Mouse (Mus musculus) stomach, postnatal 0 days (tissue): ENCODE results near the gene Lrrc8c. TPM values are rescaled to one million over a fixed set of nuclear protein-coding genes. Genes with fewer than 3 reads are reported as not detected.
A peak's percentile ranks its signal among the peaks of the same experiment; 100 is the strongest.

Source experiments
- ATAC-seq: fragments of 200-750 bp; cut with Nextera tagmentation; 2 replicates; pipeline ENCODE4 v1.8.0; 2017; ENCODE audit not compliant: low FRiP score, low TSS enrichment
- DNase-seq: peaks from one replicate; pipeline ENCODE4 v3.0.0-alpha.2; 2016; ENCODE audit warnings: low spot score
- H3K27ac ChIP-seq: fragments of 300-500 bp; sonication (generic); replicated peaks from 2 replicates; pipeline ENCODE4 v1.5.1; 2014; ENCODE audit warnings: mild to moderate bottlenecking, control low read depth
- H3K27me3 ChIP-seq: fragments of 300-500 bp; sonication (generic); 2 replicates; pipeline ENCODE4 v1.6.1; 2014; ENCODE audit warnings: low read length; ENCODE audit not compliant: control insufficient read depth, insufficient read depth
- H3K36me3 ChIP-seq: fragments of 300-500 bp; sonication (generic); 2 replicates; pipeline ENCODE4 v1.6.1; 2014; ENCODE audit warnings: low read length, mixed read lengths; ENCODE audit not compliant: control insufficient read depth, insufficient read depth
- H3K4me1 ChIP-seq: fragments of 300-500 bp; sonication (generic); replicated peaks from 2 replicates; pipeline ENCODE4 v1.6.1; 2014; ENCODE audit warnings: antibody characterized with exemption; ENCODE audit not compliant: control insufficient read depth, insufficient read depth
- H3K4me2 ChIP-seq: fragments of 300-500 bp; sonication (generic); replicated peaks from 2 replicates; pipeline ENCODE4 v1.6.1; 2014; ENCODE audit warnings: low read depth, mild to moderate bottlenecking, control low read depth, moderate library complexity
- H3K4me3 ChIP-seq: fragments of 300-500 bp; sonication (generic); 2 replicates; pipeline ENCODE4 v1.5.1; 2014; ENCODE audit warnings: low read depth, low read length, control low read depth
- H3K9ac ChIP-seq: fragments of 300-500 bp; sonication (generic); 2 replicates; pipeline ENCODE4 v1.6.1; 2014; ENCODE audit warnings: mild to moderate bottlenecking, low read length, control low read depth, mixed read lengths
- H3K9me3 ChIP-seq: fragments of 300-500 bp; sonication (generic); 2 replicates; pipeline ENCODE4 v1.6.1; 2016; ENCODE audit warnings: low read length; ENCODE audit not compliant: control insufficient read depth
- CTCF ChIP-seq: IDR thresholded peaks from 2 replicates; pipeline ENCODE4 v1.5.1; 2016; ENCODE audit warnings: antibody characterized with exemption, low read depth, mild to moderate bottlenecking, moderate library complexity
- EP300 ChIP-seq: optimal IDR thresholded peaks from 2 replicates; pipeline ENCODE3; 2016; ENCODE audit warnings: antibody characterized with exemption
- WGBS: fragments of 180-500 bp; shearing (Covaris S2); extraction: QIAGEN DNeasy Blood & Tissue Kit; methylation state at CpG from one replicate; pipeline ENCODE4 v1.1.7; 2014; 5-methylcytosine and 5-hydroxymethylcytosine counted together
- polyA plus RNA-seq: library from polyadenylated mRNA; unstranded; fragments of >200 nt; fragmentation: Nextera tagmentation; extraction: Ambion mirVana; gene quantifications from 2 replicates; pipeline ENCODE4 v1.2.1, GENCODE M21; 2015

Lrrc8c gene
- polyA plus RNA-seq: 5.2 and 7.3 TPM in 2 replicates

DNA sequence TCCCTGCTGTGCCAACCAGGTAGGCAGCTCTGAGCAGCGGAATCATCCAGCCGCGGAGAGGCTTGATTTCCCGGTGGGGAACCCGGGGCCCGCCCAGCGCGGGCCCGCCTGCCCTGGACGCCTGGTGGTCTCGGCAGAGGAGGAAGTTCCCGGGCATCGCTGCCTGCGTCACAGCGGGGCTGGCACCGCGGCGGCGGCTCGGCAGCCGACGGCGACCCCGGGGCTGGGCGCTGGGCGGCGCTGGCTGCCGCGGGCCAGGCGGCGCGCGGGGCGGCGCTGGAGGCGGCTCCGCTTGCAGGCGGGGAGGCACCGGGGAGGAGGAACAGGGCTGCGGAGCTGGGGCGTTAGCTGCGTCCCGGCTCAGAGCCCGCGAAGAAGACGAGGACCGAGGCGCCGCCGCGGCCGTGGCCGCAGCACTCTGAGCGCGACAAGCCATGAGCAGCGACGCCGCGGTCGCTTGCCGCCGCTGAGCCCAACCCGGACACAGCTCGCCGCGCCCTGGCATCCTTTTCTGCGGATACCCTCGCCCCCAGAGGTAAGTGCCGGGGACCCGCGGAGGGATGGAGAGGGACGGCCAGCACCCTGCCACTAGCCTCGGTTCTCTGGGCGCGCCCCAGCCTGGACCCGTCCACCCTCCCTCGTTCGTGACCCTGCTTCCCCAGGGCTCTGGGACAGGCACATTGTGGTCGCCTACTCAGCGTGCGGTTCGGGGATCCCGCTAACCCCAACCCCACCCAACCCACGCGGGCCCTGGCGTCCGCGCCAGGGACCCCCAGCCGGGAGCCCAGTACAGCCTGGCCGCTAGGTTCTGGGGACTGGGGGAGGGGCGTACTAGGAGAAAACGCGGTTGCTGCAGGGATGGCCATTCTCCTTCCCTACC lies at the start of gene Lrrc8c:
Gene Lrrc8c (plus strand): TSS at position 293 of the 880 bp plus-strand sequence.
- peak within 1 kb of the TSS; percentile 76 for H3K9ac ChIP-seq
- ATAC-seq (peak; percentile 96), DNase-seq (peak; percentile 83)
- peak within 1 kb of the TSS; percentile 73 for H3K27ac ChIP-seq
- peak; percentile 11 for TF ChIP-seq CTCF
- TF ChIP-seq EP300: no peak
- no peaks in the 10 kb centered on the region for H3K4me1 ChIP-seq
- under 1% methylated on average over 75 of the region's 93 CpGs for WGBS
- H3K4me2 ChIP-seq: peak within 1 kb of the TSS; percentile 91
- no peaks in the 10 kb centered on the region for H3K9me3 ChIP-seq
- no peaks in the 10 kb centered on the region for H3K27me3 ChIP-seq
- no peaks in the 10 kb centered on the region for H3K36me3 ChIP-seq
- H3K4me3 ChIP-seq: peak within 1 kb of the TSS; percentile 67

- no peak for TF ChIP-seq EP300
- no peak for TF ChIP-seq CTCF
- Histone ChIP-seq H3K27me3 (no peaks in the 10 kb centered on the region), H3K9me3 (no peaks in the 10 kb centered on the region), H3K4me3 (no peak overlapping the region), H3K9ac (no peak overlapping the region), H3K4me1 (no peaks in the 10 kb centered on the region), H3K36me3 (no peaks in the 10 kb centered on the region), H3K4me2 (no peak overlapping the region), H3K27ac (no peak overlapping the region)
- ATAC-seq: no peak
- 62% methylated on average over 5 of the region's 5 CpGs for WGBS
- no peak for DNase-seq
Measured at GRCm38 (mm10) chr5:105472983-105473705, 46.0 kb upstream of the Lrrc8c start.

DNA sequence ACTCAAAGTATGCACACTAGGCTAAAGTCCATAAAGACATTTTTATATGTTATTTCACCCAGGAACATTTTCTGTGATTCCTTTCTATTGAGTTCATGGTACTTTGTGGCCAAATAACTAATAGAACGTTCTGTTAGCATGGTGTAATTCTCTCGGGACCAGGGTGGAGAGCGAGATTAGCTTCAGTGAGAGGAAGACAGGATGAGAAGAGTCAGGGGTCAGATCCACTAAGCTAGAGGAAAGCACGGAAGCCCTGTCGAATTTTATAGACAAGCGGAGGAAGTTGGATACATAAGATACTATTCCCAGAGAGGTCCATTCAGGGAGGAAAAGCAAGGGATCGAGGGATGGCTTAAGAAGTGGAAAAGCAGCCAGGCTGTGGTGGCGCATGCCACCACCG lies 41.7 kb upstream of the Lrrc8c start:
- no peaks in the 10 kb centered on the region for H3K27me3 ChIP-seq
- peaks cover 7% of the 10 kb centered on the region for H3K36me3 ChIP-seq
- TF ChIP-seq CTCF: no peak
- TF ChIP-seq EP300: no peak
- H3K4me2 ChIP-seq: no peak overlapping the region
- ATAC-seq (no peak), DNase-seq (no peak)
- H3K9ac ChIP-seq: no peak overlapping the region
- H3K27ac ChIP-seq: no peak overlapping the region
- no peaks in the 10 kb centered on the region for H3K9me3 ChIP-seq
- WGBS: 75% methylated on average over 9 of the region's 9 CpGs
- no peaks in the 10 kb centered on the region for H3K4me1 ChIP-seq
- H3K4me3 ChIP-seq: no peak overlapping the region

DNA sequence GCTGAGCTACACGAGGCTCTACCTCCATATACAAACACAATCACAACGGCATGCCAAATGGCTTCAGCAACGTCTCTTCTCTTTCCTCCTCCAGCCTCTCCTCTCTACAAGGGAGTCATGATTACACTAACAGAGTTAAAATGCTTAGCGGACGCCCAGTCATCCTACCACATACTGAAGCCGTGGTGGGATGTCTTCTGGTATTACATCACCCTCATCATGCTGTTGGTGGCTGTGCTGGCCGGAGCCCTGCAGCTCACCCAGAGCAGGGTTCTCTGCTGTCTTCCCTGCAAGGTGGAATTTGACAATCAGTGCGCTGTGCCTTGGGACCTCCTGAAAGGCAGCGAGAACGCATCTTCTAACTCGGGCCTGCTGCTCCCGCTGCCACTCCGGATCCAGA lies 39.5 kb upstream of the Lrrc8c start:
- ATAC-seq (no peak), DNase-seq (no peak)
- Histone ChIP-seq H3K9me3 (no peaks in the 10 kb centered on the region), H3K4me3 (no peak overlapping the region), H3K9ac (no peak overlapping the region), H3K4me1 (no peaks in the 10 kb centered on the region), H3K27me3 (no peaks in the 10 kb centered on the region), H3K36me3 (peaks cover 7% of the 10 kb centered on the region), H3K27ac (no peak overlapping the region), H3K4me2 (no peak overlapping the region)
- TF ChIP-seq EP300: no peak
- no peak for TF ChIP-seq CTCF
- 79% methylated on average over 13 of the region's 13 CpGs for WGBS

DNA sequence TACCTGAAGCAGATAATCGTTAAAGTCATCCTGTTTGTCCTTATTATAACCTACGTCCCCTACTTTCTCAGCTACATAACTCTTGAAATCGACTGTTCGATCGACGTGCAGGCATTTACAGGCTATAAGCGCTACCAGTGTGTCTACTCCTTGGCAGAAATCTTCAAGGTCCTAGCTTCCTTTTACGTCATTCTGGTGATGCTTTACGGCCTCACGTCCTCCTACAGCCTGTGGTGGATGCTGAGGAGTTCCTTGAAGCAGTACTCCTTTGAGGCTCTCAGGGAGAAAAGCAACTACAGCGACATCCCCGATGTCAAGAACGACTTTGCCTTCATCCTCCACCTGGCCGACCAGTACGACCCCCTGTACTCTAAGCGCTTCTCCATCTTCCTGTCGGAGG lies 38.6 kb upstream of the Lrrc8c start:
- WGBS: 96% methylated on average over 17 of the region's 17 CpGs
- no peak for DNase-seq

More for the DNA sequence above, 38.6 kb upstream of the Lrrc8c start:
- Histone ChIP-seq H3K9ac (no peak overlapping the region), H3K4me3 (no peak overlapping the region), H3K4me1 (no peaks in the 10 kb centered on the region), H3K4me2 (no peak overlapping the region), H3K27ac (no peak overlapping the region), H3K36me3 (peaks cover 7% of the 10 kb centered on the region), H3K9me3 (no peaks in the 10 kb centered on the region), H3K27me3 (no peaks in the 10 kb centered on the region)
- no peak for TF ChIP-seq CTCF
- no peak for TF ChIP-seq EP300
- no peak for ATAC-seq
